Mouse (Mus musculus) cerebellum, postnatal 4 days (tissue): ENCODE measurements around the gene Myoc.
A peak's percentile ranks its signal among the peaks of the same experiment; 100 is the strongest.

Experiments
- DNase-seq, 2 experiments: peaks; one replicate each; pipeline ENCODE4 v3.0.0; 2022; ENCODE audit warnings: low spot score in 2 of 2, mixed read lengths in 1 of 2

Myoc gene

DNA sequence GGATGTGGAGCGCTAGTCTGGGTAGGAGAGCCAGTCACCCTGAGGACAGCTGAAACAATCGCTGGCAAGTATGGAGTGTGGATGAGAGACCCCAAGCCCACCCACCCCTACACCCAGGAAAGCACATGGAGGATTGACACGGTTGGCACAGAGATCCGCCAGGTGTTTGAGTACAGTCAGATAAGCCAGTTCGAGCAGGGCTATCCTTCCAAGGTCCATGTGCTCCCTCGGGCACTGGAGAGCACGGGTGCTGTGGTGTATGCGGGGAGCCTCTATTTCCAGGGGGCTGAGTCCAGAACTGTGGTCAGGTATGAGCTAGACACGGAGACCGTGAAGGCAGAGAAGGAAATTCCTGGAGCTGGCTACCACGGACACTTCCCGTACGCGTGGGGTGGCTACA is 9.5 kb downstream of the Myoc start:
- DNase-seq, result no peak

DNA sequence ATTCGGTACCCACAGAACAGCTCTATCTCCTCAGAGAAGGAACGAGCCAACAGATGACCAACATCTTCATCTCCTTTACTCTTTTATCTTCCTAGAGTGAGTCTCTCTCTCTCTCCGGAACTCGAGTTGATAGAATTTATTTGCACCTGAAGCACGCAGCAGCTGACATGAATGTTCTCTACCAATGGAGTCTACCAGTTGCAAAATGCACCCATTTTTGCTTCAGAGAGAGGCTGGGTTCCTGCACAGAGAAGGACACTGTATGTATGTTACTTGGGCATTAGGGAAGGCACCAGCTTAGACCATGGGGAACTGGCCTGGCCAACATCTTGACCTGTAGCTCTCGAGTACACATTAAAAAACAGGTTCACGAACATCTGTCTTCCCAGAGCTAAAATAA is 19.2 kb downstream of the Myoc start, which contains the start of gene Myocos:
TSS of gene Myocos (minus strand) at position 101 of the 400 bp plus-strand sequence.
- no peak for DNase-seq

DNA sequence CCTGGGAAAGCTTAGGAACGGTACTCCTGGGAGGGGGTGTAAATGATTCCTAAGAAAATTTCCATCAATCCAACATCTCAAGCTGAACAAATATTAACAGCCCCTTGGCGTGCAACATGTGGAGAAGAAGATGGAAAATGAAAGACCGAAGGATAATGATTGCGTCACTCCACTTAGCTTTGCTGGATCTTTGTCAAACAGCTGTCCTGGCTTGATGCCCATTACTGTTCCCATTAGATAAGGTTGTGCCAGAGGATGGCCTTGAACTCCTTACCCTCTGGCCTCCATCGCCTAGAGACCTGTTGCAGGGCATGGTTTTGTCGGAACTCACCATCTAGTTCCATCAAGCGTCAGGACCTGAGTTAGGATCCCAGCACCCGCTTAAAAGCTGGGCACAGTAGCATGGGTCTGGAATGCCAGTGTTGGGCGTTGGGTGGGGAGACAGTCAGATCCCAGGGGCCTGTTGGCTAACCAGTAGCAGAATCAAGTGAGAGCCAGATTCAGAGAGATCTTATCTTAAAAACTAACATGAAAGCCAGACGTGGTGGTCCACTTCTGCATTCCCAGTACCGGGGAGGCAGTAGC is 21.4 kb downstream of the Myoc start:
- no peak for DNase-seq

DNA sequence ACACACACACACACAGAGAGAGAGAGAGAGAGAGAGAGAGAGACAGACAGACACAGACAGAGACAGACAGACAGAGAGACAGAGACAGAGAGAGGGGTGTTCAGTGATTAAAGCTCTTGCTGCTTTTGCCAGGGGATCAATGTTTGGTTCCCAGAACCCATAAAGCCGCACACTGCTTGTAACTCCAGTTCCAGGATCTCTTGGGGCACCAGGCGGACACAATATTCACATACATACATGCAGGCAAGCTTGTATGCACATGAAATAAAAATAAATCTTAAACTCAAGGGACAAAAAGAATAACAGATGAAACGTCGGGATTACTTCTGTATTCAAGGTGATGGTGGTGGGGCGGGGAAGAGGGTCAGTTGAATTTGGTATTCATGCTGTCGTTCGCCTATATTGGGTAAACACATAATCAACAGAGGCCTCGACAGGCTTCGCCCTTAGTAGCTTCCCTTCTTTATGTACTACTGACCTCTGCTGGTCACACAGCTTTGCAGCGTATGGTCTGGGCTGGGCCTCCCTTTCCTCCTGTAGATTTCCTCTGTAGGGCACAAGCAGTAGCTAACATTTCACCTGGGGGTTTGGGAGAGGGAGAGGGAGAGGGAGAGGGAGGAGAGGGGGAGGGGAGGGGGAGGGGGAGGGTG is 26.0 kb downstream of the Myoc start:
- peak; percentile 46 to 80 for DNase-seq

DNA sequence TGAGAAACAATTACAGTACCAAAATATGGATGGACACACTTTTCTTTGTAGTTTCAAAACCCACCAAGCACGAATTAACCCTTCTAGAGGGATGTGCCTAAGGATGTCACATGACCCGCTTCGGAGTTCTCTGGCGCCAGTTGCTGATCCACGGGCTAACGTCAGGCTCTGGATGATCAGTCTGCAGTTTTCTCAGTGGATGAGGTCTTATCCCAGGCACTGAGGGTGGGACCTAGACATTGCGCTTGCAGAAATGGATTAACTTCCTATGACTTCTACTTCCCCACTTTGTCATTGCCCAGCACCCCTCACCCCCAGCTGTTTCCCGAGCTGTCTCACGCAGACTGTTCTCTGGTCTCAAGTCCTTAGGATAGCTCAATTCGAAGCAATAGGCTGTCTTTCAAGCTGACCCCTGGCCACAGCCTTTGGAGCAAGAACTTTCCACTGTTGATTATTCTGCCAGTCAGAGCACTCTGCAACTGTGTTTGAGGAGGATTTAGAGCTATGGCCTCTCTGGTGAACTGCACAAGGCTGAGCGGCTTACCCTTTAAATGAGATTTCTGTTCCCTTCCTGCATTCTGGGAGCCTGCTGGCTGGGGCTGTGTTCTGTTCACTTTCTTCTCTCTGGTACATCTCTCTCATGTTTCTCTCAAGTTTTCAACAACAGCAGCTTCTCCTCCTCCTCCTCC is 26.7 kb downstream of the Myoc start:
- no peak for DNase-seq

DNA sequence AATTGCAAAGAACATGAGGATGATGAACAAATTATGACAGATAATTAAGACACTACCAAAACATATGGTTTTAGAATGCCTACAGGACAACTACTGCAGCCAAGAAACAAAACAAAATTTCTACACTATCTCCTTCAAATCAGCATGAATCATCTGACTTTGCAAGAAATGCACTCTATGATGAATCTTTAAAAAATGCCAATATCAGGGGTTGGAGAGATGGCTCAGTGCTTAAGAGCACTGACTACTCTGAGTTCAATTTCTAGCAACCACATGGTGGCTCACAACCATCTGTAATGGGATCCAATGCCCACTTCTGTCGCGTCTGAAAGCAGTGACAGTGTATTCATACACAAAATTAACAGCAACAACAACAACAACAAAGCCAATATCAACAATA is 54.8 kb downstream of the Myoc start:
- no peak for DNase-seq

DNA sequence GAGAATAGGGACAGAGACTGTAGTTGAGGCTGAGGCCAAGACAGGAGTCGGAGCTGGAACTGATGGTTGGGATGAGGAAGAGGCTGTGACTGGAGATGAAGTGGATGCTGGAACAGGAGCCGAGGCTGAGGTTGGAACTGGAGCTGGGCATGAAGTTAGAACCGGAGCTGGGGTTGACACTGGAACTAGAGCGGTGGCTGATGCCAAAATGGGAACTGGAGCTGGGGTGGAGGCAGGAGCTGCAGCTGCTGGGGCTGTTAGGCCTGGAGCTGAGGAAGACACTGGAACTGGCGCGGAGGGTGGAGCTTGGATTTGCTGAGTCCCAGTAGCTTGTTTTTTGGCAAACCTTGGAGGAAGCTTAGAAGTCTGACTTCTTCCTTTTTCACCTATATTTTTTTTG is 58.9 kb downstream of the Myoc start:
- no peak for DNase-seq
